Mouse (Mus musculus) lung, postnatal 0 days (tissue): ENCODE results near the gene Ust.

Source experiments
- CTCF ChIP-seq: IDR thresholded peaks from 2 replicates; pipeline ENCODE4 v1.5.1; 2016; ENCODE audit warnings: antibody characterized with exemption, mild to moderate bottlenecking
- EP300 ChIP-seq: IDR thresholded peaks from 2 replicates; pipeline ENCODE4 v1.6.1; 2016; ENCODE audit warnings: antibody characterized with exemption, mild to moderate bottlenecking, control low read depth

GRCm38 (mm10) chr10:8392226-8392625 lies 126.4 kb downstream of the Ust start:
- no peak for TF ChIP-seq CTCF
- no peak for TF ChIP-seq EP300
